8 mouse cellular contexts compared by ENCODE assay signal in the genomic region with DNA sequence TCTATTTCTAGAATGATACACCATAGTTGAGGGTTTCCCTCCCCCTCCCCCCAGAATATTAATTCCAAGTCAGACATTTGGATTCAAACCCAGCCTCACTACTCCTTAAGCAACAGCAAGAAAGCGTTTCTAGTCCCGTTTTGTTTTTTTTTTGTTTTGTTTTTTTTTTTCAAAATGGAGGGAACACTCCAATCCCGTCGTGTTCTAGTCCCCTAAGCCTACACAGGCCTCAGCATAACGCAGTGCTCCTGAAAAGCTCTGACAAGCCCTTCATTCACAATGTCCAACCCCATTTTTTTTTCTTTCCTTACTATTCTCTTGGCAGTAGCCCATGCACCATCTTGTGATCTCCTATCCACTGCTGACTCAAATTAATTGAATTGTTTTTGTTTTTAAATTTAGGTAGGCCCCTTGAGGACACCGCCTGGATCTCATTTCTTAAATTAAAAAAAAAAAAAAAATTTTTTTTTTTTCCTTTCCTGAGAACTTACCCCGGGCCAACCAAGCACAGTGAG. TPM values are rescaled to one million over a fixed set of nuclear protein-coding genes. Genes with fewer than 3 reads are reported as not detected.
A peak's percentile ranks its signal among the peaks of the same experiment; 100 is the strongest.
DNase-seq lines count a peak whose midpoint lies in the region; ATAC-seq and TF ChIP-seq lines count a peak whose summit lies in the region.
"Had no signal": no experiment of that assay in that cellular context is flagged by ENCODE, and none has a peak within 500 bp of the region (broad histone marks: within the 10 kb centered on the region; RNA-seq: fewer than 3 reads in every experiment).

No protein-coding gene starts in this region.

- peak overlapping the region; percentile 92 for H3K9ac ChIP-seq in lung, embryonic 16.5 days (ENCODE audit: low read length)
- H3K9ac ChIP-seq in embryonic facial prominence, embryonic 15.5 days, result no peak overlapping the region
- H3K9ac ChIP-seq in limb, embryonic 14.5 days (ENCODE audit: low read depth, low read length, severe bottlenecking), result peak overlapping the region; percentile 77
- H3K9ac ChIP-seq in stomach, postnatal 0 days (ENCODE audit: low read length), result no peak overlapping the region

- peaks cover 5% of the 10 kb centered on the region for H3K36me3 ChIP-seq in lung, embryonic 16.5 days (ENCODE audit: control insufficient read depth, insufficient read depth, low read length)
- H3K36me3 ChIP-seq in embryonic facial prominence, embryonic 15.5 days, result no peaks in the 10 kb centered on the region
- H3K36me3 ChIP-seq in limb, embryonic 14.5 days (ENCODE audit: control insufficient read depth, insufficient read depth, low read length), result no peaks in the 10 kb centered on the region
- H3K36me3 ChIP-seq in stomach, postnatal 0 days (ENCODE audit: control insufficient read depth, insufficient read depth, low read length), result no peaks in the 10 kb centered on the region

- H3K9me3 ChIP-seq in lung, embryonic 16.5 days (ENCODE audit: control insufficient read depth, low read length), result no peaks in the 10 kb centered on the region
- H3K9me3 ChIP-seq in embryonic facial prominence, embryonic 15.5 days (replicated peaks), result no peaks in the 10 kb centered on the region
- H3K9me3 ChIP-seq in limb, embryonic 14.5 days (ENCODE audit: control insufficient read depth, low read length), result peaks cover 5% of the 10 kb centered on the region; the same call in 1 of the 2 replicates
- H3K9me3 ChIP-seq in stomach, postnatal 0 days (ENCODE audit: control insufficient read depth, low read length), result no peaks in the 10 kb centered on the region

- peak overlapping the region; percentile 83 for H3K4me3 ChIP-seq in lung, embryonic 16.5 days (ENCODE audit: low read length)
- H3K4me3 ChIP-seq in embryonic facial prominence, embryonic 15.5 days (replicated peaks), result peak overlapping the region; percentile 62
- peak overlapping the region; percentile 74 for H3K4me3 ChIP-seq in limb, embryonic 14.5 days (replicated peaks; ENCODE audit: low read length)
- H3K4me3 ChIP-seq in stomach, postnatal 0 days (ENCODE audit: low read depth, low read length), result peak overlapping the region; percentile 73; the same call in 1 of the 2 replicates

- H3K27ac ChIP-seq in lung, embryonic 16.5 days (ENCODE audit: low read length), result peak overlapping the region; percentile 69; the same call in 1 of the 2 replicates
- H3K27ac ChIP-seq in embryonic facial prominence, embryonic 15.5 days (replicated peaks), result peak overlapping the region; percentile 76; the same call in 1 of the 2 replicates
- no peak overlapping the region for H3K27ac ChIP-seq in limb, embryonic 14.5 days (replicated peaks; ENCODE audit: low read depth, low read length)
- no peak overlapping the region for H3K27ac ChIP-seq in stomach, postnatal 0 days (replicated peaks)

- no peak for DNase-seq in lung, postnatal 25 days (ENCODE audit: low spot score)
- DNase-seq in limb, embryonic 14.5 days (ENCODE audit: low spot score), result no peak
- DNase-seq in stomach, postnatal 0 days (ENCODE audit: low spot score), result no peak
- no peak for DNase-seq in left cerebral cortex, adult 9 months (ENCODE audit: low spot score in 2 of 2)
- DNase-seq: kidney, postnatal 4 days had no signal

- H3K27me3 ChIP-seq in lung, embryonic 16.5 days (ENCODE audit: control insufficient read depth, insufficient read depth, low read depth, low read length), result no peaks in the 10 kb centered on the region
- H3K27me3 ChIP-seq in embryonic facial prominence, embryonic 15.5 days, result no peaks in the 10 kb centered on the region
- H3K27me3 ChIP-seq in limb, embryonic 14.5 days (ENCODE audit: control insufficient read depth, insufficient read depth, low read length), result no peaks in the 10 kb centered on the region
- no peaks in the 10 kb centered on the region for H3K27me3 ChIP-seq in stomach, postnatal 0 days (ENCODE audit: control insufficient read depth, insufficient read depth, low read length)

- H3K4me1 ChIP-seq in lung, embryonic 16.5 days (replicated peaks; ENCODE audit: control insufficient read depth, insufficient read depth, low read length), result peaks cover 6% of the 10 kb centered on the region
- peaks cover 7% of the 10 kb centered on the region; the same call in 1 of the 2 replicates for H3K4me1 ChIP-seq in embryonic facial prominence, embryonic 15.5 days
- peaks cover 8% of the 10 kb centered on the region for H3K4me1 ChIP-seq in limb, embryonic 14.5 days (ENCODE audit: control insufficient read depth, insufficient read depth, low read length)
- no peaks in the 10 kb centered on the region for H3K4me1 ChIP-seq in stomach, postnatal 0 days (replicated peaks; ENCODE audit: control insufficient read depth, insufficient read depth)

- H3K4me2 ChIP-seq in lung, embryonic 16.5 days (ENCODE audit: low read depth, low read length), result peak overlapping the region; percentile 90
- H3K4me2 ChIP-seq in embryonic facial prominence, embryonic 15.5 days (replicated peaks), result peak overlapping the region; percentile 76
- peak overlapping the region; percentile 88 for H3K4me2 ChIP-seq in limb, embryonic 14.5 days (replicated peaks; ENCODE audit: low read depth, low read length, severe bottlenecking)
- peak overlapping the region; percentile 91 for H3K4me2 ChIP-seq in stomach, postnatal 0 days (replicated peaks; ENCODE audit: low read depth)

- TF ChIP-seq POLR2A in limb, embryonic 14.5 days (IDR thresholded peaks at IDR 0.05; ENCODE audit: borderline replicate concordance, extremely low read depth, insufficient read depth, insufficient read length), result no peak

- TF ChIP-seq EP300 in stomach, postnatal 0 days (optimal IDR thresholded peaks at IDR 0.05), result no peak

- no peak for TF ChIP-seq CTCF in stomach, postnatal 0 days (IDR thresholded peaks at IDR 0.05; ENCODE audit: low read depth)

- no peak for ATAC-seq in lung, embryonic 16.5 days (ENCODE audit: low read depth)
- no peak for ATAC-seq in embryonic facial prominence, embryonic 15.5 days (ENCODE audit: insufficient number of reproducible peaks, low FRiP score, low TSS enrichment, low read depth)
- ATAC-seq in limb, embryonic 14.5 days (ENCODE audit: low FRiP score, low read depth), result no peak
- no peak for ATAC-seq in stomach, postnatal 0 days (ENCODE audit: low FRiP score, low TSS enrichment)
- no peak for ATAC-seq in activated CD4-positive, CD25-positive, alpha-beta regulatory T cell, adult 4 months

- WGBS in lung, embryonic 16.5 days, result 57% methylated on average over 7 of the region's 7 CpGs
- WGBS in embryonic facial prominence, embryonic 15.5 days, result 53% methylated on average over 7 of the region's 7 CpGs
- 66% methylated on average over 7 of the region's 7 CpGs for WGBS in limb, embryonic 14.5 days
- 73% methylated on average over 7 of the region's 7 CpGs for WGBS in stomach, postnatal 0 days

RNA-seq across cellular contexts. Expression of a gene that starts 1.0 kb away (rescaled TPM):
- 26.8 and 34.3 TPM in 2 replicates for polyA plus RNA-seq in lung, embryonic 16.5 days (2015; fragmentation: Nextera tagmentation; extraction: Ambion mirVana)
- 16.0 and 17.1 TPM in 2 replicates for polyA plus RNA-seq in embryonic facial prominence, embryonic 15.5 days (2015; fragmentation: Nextera tagmentation; extraction: Ambion mirVana)
- 13.3 and 14.0 TPM in 2 replicates for polyA plus RNA-seq in limb, embryonic 14.5 days (2012; rRNA removed)
- 15.5 and 18.0 TPM in 2 replicates for polyA plus RNA-seq in limb, embryonic 14.5 days (2014; fragmentation: Nextera tagmentation; extraction: Ambion mirVana)
- 11.3 and 12.5 TPM in 2 replicates for polyA plus RNA-seq in stomach, postnatal 0 days (2015; fragmentation: Nextera tagmentation; extraction: Ambion mirVana)
- not detected for polyA plus RNA-seq in activated CD4-positive, CD25-positive, alpha-beta regulatory T cell, adult 4 months (2017; shearing (Covaris generic))

Comparison
In these comparisons a context has a peak if more than half of its experiments do, and no peak if none do; other contexts are left out.
1. H3K27ac ChIP-seq: peak in lung, embryonic 16.5 days (single experiment) and embryonic facial prominence, embryonic 15.5 days (single experiment); none in limb, embryonic 14.5 days (single experiment) and stomach, postnatal 0 days (single experiment).
2. H3K9ac ChIP-seq: peak in lung, embryonic 16.5 days (single experiment) and limb, embryonic 14.5 days (single experiment); none in embryonic facial prominence, embryonic 15.5 days (single experiment) and stomach, postnatal 0 days (single experiment).
3. RNA of a gene that starts 1.0 kb away (polyA plus RNA-seq): 26.8 to 34.3 TPM in lung, embryonic 16.5 days, 13.3 to 18.0 TPM in limb, embryonic 14.5 days, 16.0 to 17.1 TPM in embryonic facial prominence, embryonic 15.5 days and 11.3 to 12.5 TPM in stomach, postnatal 0 days; not detected in activated CD4-positive, CD25-positive, alpha-beta regulatory T cell, adult 4 months; every median in the first group is over 10 times any median in the second.
4. Peak in every context shown above with its lines, with median percentiles within 50 percentile points of each other: H3K4me2 ChIP-seq and H3K4me3 ChIP-seq.